Mouse (Mus musculus): ENCODE measurements around the gene Lyrm9.

GRCm38 (mm10) chr11:78839491-78839890, 13.1 kb downstream of the Lyrm9 start:
- TF ChIP-seq GATA1 (IDR thresholded peaks at IDR 0.05; ENCODE audit: low read length), result no peak
- TF ChIP-seq TAL1 (IDR thresholded peaks at IDR 0.05; ENCODE audit: low read length), result no peak
